Mouse (Mus musculus): Measurements from ENCODE around the gene Sh3gl3. TPM values are rescaled to one million over a fixed set of nuclear protein-coding genes. Genes with fewer than 3 reads are reported as not detected.

Gene Sh3gl3
- polyA plus RNA-seq, 1 experiment from 2014 or later = 25.7 TPM

Other genes with a start within 250 kb of the Sh3gl3 start
- gene Hdgfl3, start 239.4 kb upstream of the Sh3gl3 start, polyA plus RNA-seq (2016; fragmentation: Nextera tagmentation; extraction: Ambion mirVana) = 35.0 and 37.8 TPM in 2 replicates
- gene Bnc1, start 181.5 kb upstream of the Sh3gl3 start, polyA plus RNA-seq (2016; fragmentation: Nextera tagmentation; extraction: Ambion mirVana) = 4.2 and 4.4 TPM in 2 replicates
- gene Adamtsl3, start 161.9 kb downstream of the Sh3gl3 start, polyA plus RNA-seq (2016; fragmentation: Nextera tagmentation; extraction: Ambion mirVana) = 3.9 and 5.5 TPM in 2 replicates

All from limb, embryonic 12.5 days (tissue).